Mouse (Mus musculus): Measurements from ENCODE around the gene Ffar1.
"Not testable (repeated sequence)": the region's sequence is repeated elsewhere in the genome, so short reads cannot be mapped to it uniquely, and the experiment has no call there.

The Ffar1 gene

DNA sequence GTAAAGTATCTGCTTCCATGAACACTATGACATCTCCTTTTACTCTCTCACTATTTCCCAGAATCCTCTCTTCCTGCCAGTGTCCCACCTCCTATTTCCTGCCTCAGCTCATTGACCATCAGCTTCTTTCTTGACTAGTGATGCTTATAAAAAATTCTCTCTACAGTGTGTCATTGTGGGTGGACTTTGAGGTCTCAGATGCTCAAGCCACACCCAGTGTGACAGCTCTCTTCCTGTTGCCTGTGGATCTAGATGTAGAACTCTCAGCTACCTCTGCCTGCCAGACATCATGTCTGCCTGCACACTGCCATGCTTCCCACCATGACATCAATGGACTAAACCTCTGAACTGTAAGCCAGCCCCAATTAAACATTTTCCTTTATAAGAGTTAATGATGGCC lies 24.1 kb downstream of the Ffar1 start:
- peak; percentile 21 for DNase-seq (ENCODE audit: low read depth, low spot score)
- no peaks in the 10 kb centered on the region for H3K27me3 ChIP-seq (ENCODE audit: control insufficient read depth, insufficient read depth, low read length, poor library complexity, severe bottlenecking)
- no peaks in the 10 kb centered on the region for H3K36me3 ChIP-seq (ENCODE audit: control insufficient read depth, insufficient read depth, low read length, poor library complexity, severe bottlenecking)

DNA sequence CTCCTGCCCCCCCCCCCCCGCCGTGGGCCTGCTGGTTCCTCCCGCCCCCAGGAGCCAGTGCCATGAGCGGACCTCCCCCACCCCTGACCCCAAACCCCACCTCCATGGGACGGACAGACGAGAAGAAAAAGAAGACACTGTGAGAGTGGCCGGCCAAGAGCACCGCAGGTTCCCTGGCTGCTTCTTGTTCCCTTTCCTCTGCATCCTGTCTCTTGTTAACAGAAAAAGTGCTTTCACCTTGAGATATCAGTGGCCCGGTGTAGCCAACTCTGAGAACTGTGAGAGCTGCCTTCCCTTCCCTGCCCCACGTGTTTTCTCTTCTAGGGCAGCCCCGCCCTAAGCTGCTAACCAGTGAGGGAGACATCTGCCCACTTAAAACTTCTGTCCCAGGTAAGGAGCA lies 28.7 kb downstream of the Ffar1 start:
- not testable (repeated sequence) for H3K27me3 ChIP-seq (ENCODE audit: control insufficient read depth, insufficient read depth, low read length, poor library complexity, severe bottlenecking); H3K36me3 ChIP-seq (ENCODE audit: control insufficient read depth, insufficient read depth, low read length, poor library complexity, severe bottlenecking)
- peak; percentile 19 for DNase-seq (ENCODE audit: low read depth, low spot score)

DNA sequence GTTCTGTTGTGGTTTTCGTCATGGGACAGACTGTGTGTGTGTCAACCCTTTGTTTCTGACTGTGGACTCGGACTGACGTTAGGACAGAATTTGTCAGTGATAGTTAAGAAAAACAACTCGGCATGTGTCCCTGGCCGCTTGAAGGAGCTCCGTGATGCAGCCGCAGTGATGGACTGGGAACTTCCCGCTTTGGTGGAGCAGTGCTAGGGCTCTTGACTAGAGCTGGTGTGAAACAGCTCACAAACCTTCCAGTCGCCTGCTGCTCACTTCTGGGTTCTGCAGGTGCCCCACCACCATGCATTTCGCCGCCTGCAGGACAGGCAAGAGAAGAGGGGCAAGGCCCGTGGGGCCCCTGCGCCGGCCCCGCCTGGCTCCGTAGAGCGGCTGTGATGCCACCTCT lies 29.1 kb downstream of the Ffar1 start:
- Histone ChIP-seq H3K27me3 (ENCODE audit: control insufficient read depth, insufficient read depth, low read length, poor library complexity, severe bottlenecking) (no peaks in the 10 kb centered on the region), H3K36me3 (ENCODE audit: control insufficient read depth, insufficient read depth, low read length, poor library complexity, severe bottlenecking) (no peaks in the 10 kb centered on the region)
- DNase-seq (ENCODE audit: low read depth, low spot score) = peak; percentile 56

DNA sequence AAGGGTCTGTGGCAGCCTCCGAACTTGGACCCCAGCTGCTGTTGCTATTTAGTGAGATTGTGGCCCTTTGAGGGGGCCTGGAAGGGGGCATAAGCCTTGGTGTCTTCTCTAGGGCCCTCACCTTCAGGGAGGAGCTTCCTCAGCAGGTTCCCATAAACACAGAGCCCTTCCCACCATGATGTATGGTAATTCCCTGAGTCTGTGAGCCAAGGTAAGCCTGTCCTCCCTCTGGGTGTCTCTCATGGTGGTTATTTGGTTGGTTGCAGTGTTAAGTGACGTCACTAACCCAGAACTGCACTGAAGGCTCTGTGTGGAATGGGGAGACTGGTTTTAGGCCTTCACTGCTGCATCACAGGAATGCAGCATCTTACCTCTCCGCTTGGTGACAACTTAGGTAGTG lies 31.9 kb downstream of the Ffar1 start:
- Histone ChIP-seq H3K27me3 (ENCODE audit: control insufficient read depth, insufficient read depth, low read length, poor library complexity, severe bottlenecking) (no peaks in the 10 kb centered on the region), H3K36me3 (ENCODE audit: control insufficient read depth, insufficient read depth, low read length, poor library complexity, severe bottlenecking) (no peaks in the 10 kb centered on the region)
- peak; percentile 43 for DNase-seq (ENCODE audit: low read depth, low spot score)

DNA sequence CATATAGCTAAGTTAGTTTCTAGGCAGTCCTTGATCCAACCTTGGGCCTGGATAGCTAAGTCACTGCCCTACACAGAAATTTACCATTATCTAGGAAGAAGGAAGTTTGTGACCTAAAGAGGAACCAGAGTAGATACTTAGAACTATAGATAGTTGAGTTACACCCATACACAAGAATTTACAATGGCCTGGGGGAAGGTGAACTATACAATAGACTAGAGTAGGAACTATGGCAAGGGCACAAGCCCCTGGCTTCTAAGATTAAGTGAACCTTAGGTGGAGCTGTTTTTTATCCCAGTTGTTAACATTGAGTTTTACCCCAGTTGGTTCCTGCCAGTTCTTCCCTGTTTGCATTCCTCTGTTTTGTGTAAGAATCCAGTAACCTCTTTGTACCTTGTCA lies 32.5 kb downstream of the Ffar1 start:
- not testable (repeated sequence) for H3K36me3 ChIP-seq (ENCODE audit: control insufficient read depth, insufficient read depth, low read length, poor library complexity, severe bottlenecking); H3K27me3 ChIP-seq (ENCODE audit: control insufficient read depth, insufficient read depth, low read length, poor library complexity, severe bottlenecking); DNase-seq (ENCODE audit: low read depth, low spot score)

DNA sequence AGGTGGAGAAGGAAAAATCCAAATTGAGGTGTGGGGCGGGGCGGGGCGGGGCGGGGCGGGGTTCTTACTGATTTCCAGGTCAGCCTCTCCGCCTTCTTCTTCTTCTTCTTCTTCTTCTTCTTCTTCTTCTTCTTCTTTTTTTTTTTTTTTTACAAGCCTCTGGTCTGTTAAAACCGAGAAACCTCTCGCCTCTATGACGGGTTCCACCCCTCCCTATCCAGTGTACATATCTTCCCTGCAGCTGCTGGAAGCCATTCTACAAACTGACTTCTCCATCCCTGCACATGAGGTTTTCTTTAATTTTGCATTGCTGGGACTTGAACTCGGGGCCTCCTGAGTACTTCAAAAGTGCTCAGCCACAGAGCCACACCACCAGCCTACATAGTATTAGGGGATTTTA lies 34.7 kb downstream of the Ffar1 start:
- DNase-seq (ENCODE audit: low read depth, low spot score) = no peak
- Histone ChIP-seq H3K27me3 (ENCODE audit: control insufficient read depth, insufficient read depth, low read length, poor library complexity, severe bottlenecking) (no peaks in the 10 kb centered on the region), H3K36me3 (ENCODE audit: control insufficient read depth, insufficient read depth, low read length, poor library complexity, severe bottlenecking) (no peaks in the 10 kb centered on the region)

DNA sequence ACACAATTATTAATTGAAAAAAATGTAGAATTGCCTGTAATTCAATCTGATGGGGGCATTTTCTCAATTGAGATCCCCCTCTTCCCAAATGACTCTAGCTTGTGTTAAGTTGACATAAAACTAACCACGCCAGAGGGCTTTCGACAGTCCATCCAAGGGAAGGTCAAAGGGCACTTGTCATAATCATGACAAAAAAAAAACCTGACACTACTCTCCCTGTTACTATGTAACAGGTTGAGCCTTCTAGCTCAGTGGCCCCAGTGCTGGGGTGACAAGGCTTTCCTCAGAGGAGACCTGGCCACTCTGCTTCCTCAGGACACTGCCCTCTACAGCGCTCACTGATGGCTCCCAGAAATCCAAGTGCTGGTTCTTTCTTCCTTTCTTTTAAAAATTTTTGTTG lies 37.1 kb downstream of the Ffar1 start:
- H3K36me3 ChIP-seq (ENCODE audit: control insufficient read depth, insufficient read depth, low read length, poor library complexity, severe bottlenecking) = no peaks in the 10 kb centered on the region
- DNase-seq (ENCODE audit: low read depth, low spot score) = no peak
- no peaks in the 10 kb centered on the region for H3K27me3 ChIP-seq (ENCODE audit: control insufficient read depth, insufficient read depth, low read length, poor library complexity, severe bottlenecking)

DNA sequence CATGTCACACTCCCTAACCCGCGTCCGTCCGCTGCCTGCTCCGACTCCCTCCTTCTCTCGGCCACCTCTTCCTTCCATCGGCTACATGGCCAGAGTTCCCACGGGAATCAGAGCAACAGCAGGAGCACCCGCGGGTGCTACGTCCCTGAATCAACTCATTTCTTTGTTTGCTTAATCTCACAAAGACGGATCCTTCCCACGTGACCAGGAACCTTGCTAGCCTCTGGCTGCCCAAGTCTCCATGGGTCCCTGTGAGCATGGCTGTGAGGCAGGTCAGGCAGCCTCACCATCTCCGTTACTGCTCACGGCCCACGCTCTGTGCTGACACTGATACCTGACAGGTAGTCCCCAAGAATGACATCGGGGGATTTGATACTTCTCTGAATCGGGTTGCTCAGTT lies 37.7 kb downstream of the Ffar1 start, which contains the start of gene Ffar2:
Gene Ffar2 (minus strand): TSS at position 101 of the 400 bp plus-strand sequence.
- no peak for DNase-seq (ENCODE audit: low read depth, low spot score)
- no peaks in the 10 kb centered on the region for H3K27me3 ChIP-seq (ENCODE audit: control insufficient read depth, insufficient read depth, low read length, poor library complexity, severe bottlenecking)
- H3K36me3 ChIP-seq (ENCODE audit: control insufficient read depth, insufficient read depth, low read length, poor library complexity, severe bottlenecking) = no peaks in the 10 kb centered on the region

DNA sequence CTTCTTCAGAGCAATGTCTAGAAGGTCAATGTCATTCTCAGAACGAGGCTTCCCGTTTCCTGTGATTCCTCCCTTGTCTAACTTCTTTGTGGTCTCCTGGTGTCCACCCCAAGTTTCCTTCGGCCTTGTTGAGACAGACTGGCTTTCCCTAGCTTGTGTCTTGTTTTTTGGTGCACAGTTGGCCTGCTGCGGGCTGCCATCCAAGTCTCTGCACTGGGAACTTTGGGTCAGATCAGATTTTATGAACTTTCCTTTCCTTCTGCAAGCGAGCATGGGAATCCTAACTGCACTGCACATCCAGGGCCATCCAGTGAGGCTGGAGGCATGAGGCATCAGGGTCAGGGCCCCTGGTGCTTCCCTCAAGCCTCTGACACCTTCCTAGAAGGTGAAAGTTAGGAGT lies 39.8 kb downstream of the Ffar1 start:
- DNase-seq (ENCODE audit: low read depth, low spot score) = no peak
- Histone ChIP-seq H3K36me3 (ENCODE audit: control insufficient read depth, insufficient read depth, low read length, poor library complexity, severe bottlenecking) (no peaks in the 10 kb centered on the region), H3K27me3 (ENCODE audit: control insufficient read depth, insufficient read depth, low read length, poor library complexity, severe bottlenecking) (no peaks in the 10 kb centered on the region)

DNA sequence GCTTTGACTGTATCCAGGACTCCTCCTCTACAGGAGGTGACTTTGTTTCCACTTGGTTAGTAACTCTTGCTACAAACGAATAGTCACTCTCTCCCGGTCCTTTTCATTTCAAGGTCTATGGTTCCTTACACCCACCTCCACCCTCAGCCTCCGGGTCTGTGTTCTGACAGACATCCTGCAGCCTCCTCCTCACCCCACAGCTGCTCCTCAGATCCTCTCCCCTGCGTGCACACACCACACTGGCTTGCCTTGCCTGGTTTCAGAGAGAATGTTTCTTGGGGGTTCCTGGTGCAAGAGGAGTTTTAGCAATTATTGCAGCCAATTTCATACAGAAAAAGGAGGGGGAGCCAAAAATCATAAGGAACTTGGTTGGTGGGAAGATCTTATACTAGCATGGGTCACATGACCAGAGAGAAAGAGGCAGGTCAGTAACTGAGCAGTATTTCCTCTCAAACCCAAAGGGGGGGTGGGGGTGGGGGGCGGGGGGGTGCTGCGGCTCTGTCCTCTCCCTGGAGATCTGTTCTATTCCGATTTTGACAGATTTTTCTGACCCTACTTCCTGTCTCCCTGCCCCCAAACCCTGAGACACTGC lies 40.4 kb downstream of the Ffar1 start:
- DNase-seq (ENCODE audit: low read depth, low spot score) = peak; percentile 31
- no peaks in the 10 kb centered on the region for H3K36me3 ChIP-seq (ENCODE audit: control insufficient read depth, insufficient read depth, low read length, poor library complexity, severe bottlenecking)
- no peaks in the 10 kb centered on the region for H3K27me3 ChIP-seq (ENCODE audit: control insufficient read depth, insufficient read depth, low read length, poor library complexity, severe bottlenecking)

DNA sequence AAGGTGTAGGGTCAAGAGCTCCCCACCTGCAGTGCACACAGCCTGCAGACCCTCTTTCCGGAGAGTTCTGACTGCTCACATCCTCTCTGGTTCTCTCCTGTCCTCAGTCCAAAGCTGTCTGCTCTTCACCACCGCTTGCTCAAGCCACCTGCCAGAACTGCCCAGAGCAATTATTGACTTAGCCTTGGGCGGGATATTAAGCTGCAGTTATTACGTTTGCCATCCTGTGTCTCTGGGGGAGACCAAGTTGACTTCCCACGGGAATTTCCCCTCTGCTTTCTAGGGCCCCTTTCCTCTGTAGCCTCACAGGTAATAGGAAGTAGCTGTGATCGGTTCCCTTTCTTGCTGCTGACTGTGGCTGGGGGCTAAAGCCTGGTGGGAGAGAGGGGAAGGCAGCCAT lies 41.2 kb downstream of the Ffar1 start:
- H3K27me3 ChIP-seq (ENCODE audit: control insufficient read depth, insufficient read depth, low read length, poor library complexity, severe bottlenecking) = no peaks in the 10 kb centered on the region
- no peaks in the 10 kb centered on the region for H3K36me3 ChIP-seq (ENCODE audit: control insufficient read depth, insufficient read depth, low read length, poor library complexity, severe bottlenecking)
- peak; percentile 62 for DNase-seq (ENCODE audit: low read depth, low spot score)

DNA sequence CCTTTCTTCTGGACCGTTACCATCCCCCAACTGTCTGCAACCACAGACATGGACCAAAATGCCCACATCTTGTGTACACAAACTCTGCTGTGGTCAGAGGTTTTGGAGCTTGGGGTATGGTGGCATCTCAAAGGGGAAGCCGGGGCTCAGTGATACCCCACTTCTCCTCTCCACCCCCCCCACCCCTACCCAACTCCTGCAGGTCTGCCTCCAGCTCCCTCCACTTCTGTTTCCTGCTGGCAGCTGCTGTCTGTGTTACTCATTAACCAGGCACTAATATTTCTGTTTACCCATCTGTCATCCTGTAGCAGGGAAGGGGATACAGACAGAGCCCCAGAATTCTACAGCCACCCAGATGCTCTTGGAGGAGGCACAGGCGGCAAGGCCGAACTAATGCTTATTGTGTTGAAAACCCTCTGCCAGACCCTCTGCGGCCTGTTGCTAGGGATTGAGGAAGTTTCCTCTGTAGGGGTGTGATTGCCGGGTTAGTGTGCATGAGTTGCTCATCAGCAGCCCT lies 49.0 kb downstream of the Ffar1 start:
- H3K27me3 ChIP-seq (ENCODE audit: control insufficient read depth, insufficient read depth, low read length, poor library complexity, severe bottlenecking) = no peaks in the 10 kb centered on the region
- H3K36me3 ChIP-seq (ENCODE audit: control insufficient read depth, insufficient read depth, low read length, poor library complexity, severe bottlenecking) = no peaks in the 10 kb centered on the region
- peak; percentile 17 for DNase-seq (ENCODE audit: low read depth, low spot score)

DNA sequence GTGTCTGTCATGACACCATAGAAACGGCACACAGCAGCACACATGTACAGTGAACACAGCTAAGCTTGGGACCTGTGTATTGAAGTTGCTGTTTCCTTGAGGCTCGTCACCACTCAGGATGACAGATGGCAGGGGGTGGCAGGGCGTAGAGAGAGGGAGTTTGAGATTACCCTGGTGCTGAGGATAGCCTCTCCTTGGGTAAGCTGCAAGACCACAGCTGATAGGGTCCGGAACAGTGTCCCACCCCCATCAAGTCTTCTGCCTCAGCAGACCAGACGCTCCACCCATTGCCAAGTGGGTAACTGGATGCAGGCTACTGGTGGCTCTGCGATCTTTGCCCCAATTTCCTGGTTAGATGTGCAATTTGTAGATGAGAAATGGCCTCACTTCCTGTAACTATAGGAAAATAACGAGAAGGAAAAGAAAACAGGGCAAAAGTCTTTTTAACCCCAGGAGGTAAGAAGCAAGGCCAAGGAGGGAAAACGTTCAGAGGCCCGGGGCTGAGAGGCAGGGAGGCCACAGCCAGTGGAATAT lies 49.5 kb downstream of the Ffar1 start:
- no peak for DNase-seq (ENCODE audit: low read depth, low spot score)
- Histone ChIP-seq H3K27me3 (ENCODE audit: control insufficient read depth, insufficient read depth, low read length, poor library complexity, severe bottlenecking) (no peaks in the 10 kb centered on the region), H3K36me3 (ENCODE audit: control insufficient read depth, insufficient read depth, low read length, poor library complexity, severe bottlenecking) (no peaks in the 10 kb centered on the region)

DNA sequence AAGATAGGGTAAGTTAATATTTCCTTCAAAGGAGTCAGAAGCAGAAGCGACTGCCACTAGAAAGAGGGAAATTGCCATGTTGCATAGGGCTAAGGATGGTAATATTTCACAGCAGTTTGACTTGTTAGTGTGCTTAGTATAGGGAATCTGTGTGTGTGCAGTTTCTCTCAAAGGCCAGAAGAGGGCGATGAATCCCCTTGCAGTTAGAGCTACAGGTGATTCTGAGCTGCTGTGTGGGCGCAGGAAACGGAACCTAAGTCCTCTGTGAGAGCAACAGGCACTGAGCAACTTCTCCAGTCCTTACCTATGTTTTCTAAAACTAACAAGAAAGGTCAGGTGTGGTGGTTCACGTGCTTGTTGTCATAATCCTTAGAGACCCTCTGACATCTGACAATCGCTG lies 51.0 kb downstream of the Ffar1 start:
- peak; percentile 72 for DNase-seq (ENCODE audit: low read depth, low spot score)
- H3K36me3 ChIP-seq (ENCODE audit: control insufficient read depth, insufficient read depth, low read length, poor library complexity, severe bottlenecking) = no peaks in the 10 kb centered on the region
- H3K27me3 ChIP-seq (ENCODE audit: control insufficient read depth, insufficient read depth, low read length, poor library complexity, severe bottlenecking) = no peaks in the 10 kb centered on the region

Measured in splenic B cell, adult 2 months (primary cell).